Mouse (Mus musculus) cortical plate, adult 2 months (tissue): Measurements from ENCODE around the gene Cel.

Experiments
- CTCF ChIP-seq: fragments of 200-500 bp; IDR thresholded peaks from 2 replicates; pipeline ENCODE4 v1.5.1; 2011; ENCODE audit warnings: mild to moderate bottlenecking, control low read depth, low read length; ENCODE audit not compliant: insufficient read depth; ENCODE audit errors: extremely low read depth
- POLR2A ChIP-seq: fragments of 200-500 bp; IDR thresholded peaks from 2 replicates; pipeline ENCODE4 v1.6.1; 2011; ENCODE audit warnings: mild to moderate bottlenecking, low read length, control low read depth; ENCODE audit not compliant: insufficient read depth; ENCODE audit errors: extremely low read depth

- TF ChIP-seq POLR2A (no peak), CTCF (peak; percentile 31; the same call in 1 of the 2 replicates)
Measured at GRCm38 (mm10) chr2:28606601-28607340, 43.6 kb upstream of the Cel start.
